Mouse (Mus musculus): ENCODE measurements around the gene Supt4a. TPM values are rescaled to one million over a fixed set of nuclear protein-coding genes. Genes with fewer than 3 reads are reported as not detected.

The Supt4a gene
- polyA plus RNA-seq, 1 experiment from 2014 or later, result 163 TPM

DNA sequence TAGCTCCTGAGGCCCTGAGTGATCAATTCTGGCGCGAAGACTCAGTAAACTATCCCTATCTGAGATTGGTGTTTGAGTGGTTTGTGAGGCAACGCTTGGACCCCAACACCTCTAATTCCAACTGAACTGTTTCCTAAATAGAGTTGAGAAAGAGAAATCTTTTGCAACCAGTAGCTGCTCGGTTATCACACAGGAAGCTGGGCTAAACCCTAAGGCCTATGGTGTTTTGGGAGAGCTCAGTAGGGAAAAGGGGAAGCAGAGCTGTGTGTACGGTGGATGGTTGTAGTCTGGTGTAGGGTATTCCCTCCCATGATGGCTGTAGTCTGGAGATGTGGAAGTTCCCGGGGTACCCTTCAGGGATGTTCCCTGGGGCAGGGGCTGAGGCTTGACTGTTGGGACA lies 52.7 kb downstream of the Supt4a start:
- no peak overlapping the region for H3K4me2 ChIP-seq (ENCODE audit: low read length)
- H3K36me3 ChIP-seq (ENCODE audit: control insufficient read depth, insufficient read depth, low read length), result peaks cover 4% of the 10 kb centered on the region
- no peak for DNase-seq
- H3K9ac ChIP-seq (replicated peaks; ENCODE audit: low read length), result no peak overlapping the region
- H3K27ac ChIP-seq (replicated peaks; ENCODE audit: low read depth, low read length), result no peak overlapping the region
- ATAC-seq (ENCODE audit: low FRiP score, low TSS enrichment), result no peak
- no peaks in the 10 kb centered on the region for H3K27me3 ChIP-seq (ENCODE audit: control insufficient read depth, insufficient read depth, low read length)
- H3K4me1 ChIP-seq (ENCODE audit: control insufficient read depth, insufficient read depth, low read length), result no peaks in the 10 kb centered on the region
- no peaks in the 10 kb centered on the region for H3K9me3 ChIP-seq (ENCODE audit: control insufficient read depth, low read length)
- H3K4me3 ChIP-seq (replicated peaks; ENCODE audit: low read depth, low read length), result no peak overlapping the region
- 92% methylated on average over 6 of the region's 6 CpGs for WGBS

MicroRNAs encoded within 50 kb of the gene (microRNA counts, 519-probe panel; counts per million panel counts)
- microRNA mmu-miR-142-3p, result 4,409 counts per million, percentile 33 among the panel's probes with 10 or more counts
- not detected for microRNA mmu-miR-142-5p

Small RNAs within 50 kb of the gene (microRNA-seq; reads per million reads assigned to microRNA genes)
- not detected for gene Mir142
- not detected for gene Mir142b

Other genes starting within 250 kb of the Supt4a start
- not detected in 2 replicates for gene Gm11492, start 170.9 kb upstream of the Supt4a start, polyA plus RNA-seq (2014; fragmentation: Nextera tagmentation; extraction: Ambion mirVana)
- 20.0 and 21.5 TPM in 2 replicates for gene Sept4, start 168.6 kb upstream of the Supt4a start, polyA plus RNA-seq (2014; fragmentation: Nextera tagmentation; extraction: Ambion mirVana)
- gene Mtmr4, start 145.4 kb upstream of the Supt4a start, polyA plus RNA-seq (2014; fragmentation: Nextera tagmentation; extraction: Ambion mirVana), result 54.1 and 75.1 TPM in 2 replicates
- 0.37 and 0.46 TPM in 2 replicates for gene Hsf5, start 120.4 kb upstream of the Supt4a start, polyA plus RNA-seq (2014; fragmentation: Nextera tagmentation; extraction: Ambion mirVana)
- gene Rnf43, start 74.8 kb upstream of the Supt4a start, polyA plus RNA-seq (2014; fragmentation: Nextera tagmentation; extraction: Ambion mirVana), result 0.28 and 0.78 TPM in 2 replicates
- 54.5 and 63.4 TPM in 2 replicates for gene Tspoap1, start 23.0 kb downstream of the Supt4a start, polyA plus RNA-seq (2014; fragmentation: Nextera tagmentation; extraction: Ambion mirVana)
- gene Mpo, start 56.0 kb downstream of the Supt4a start, polyA plus RNA-seq (2014; fragmentation: Nextera tagmentation; extraction: Ambion mirVana), result 0.47 TPM in 1 of 2 replicates, not detected in the other
- gene Lpo, start 90.7 kb downstream of the Supt4a start, polyA plus RNA-seq (2014; fragmentation: Nextera tagmentation; extraction: Ambion mirVana), result 1.3 and 1.7 TPM in 2 replicates
- gene Mks1, start 115.7 kb downstream of the Supt4a start, polyA plus RNA-seq (2014; fragmentation: Nextera tagmentation; extraction: Ambion mirVana), result 9.8 and 12.6 TPM in 2 replicates
- 0.22 TPM in 1 of 2 replicates, not detected in the other for gene Epx, start 138.0 kb downstream of the Supt4a start, polyA plus RNA-seq (2014; fragmentation: Nextera tagmentation; extraction: Ambion mirVana)
- not detected in 2 replicates for gene Olfr462, start 154.7 kb downstream of the Supt4a start, polyA plus RNA-seq (2014; fragmentation: Nextera tagmentation; extraction: Ambion mirVana)
- gene Olfr463, start 159.8 kb downstream of the Supt4a start, polyA plus RNA-seq (2014; fragmentation: Nextera tagmentation; extraction: Ambion mirVana), result not detected in 2 replicates
- 0.18 and 0.26 TPM in 2 replicates for gene Olfr464, start 183.4 kb downstream of the Supt4a start, polyA plus RNA-seq (2014; fragmentation: Nextera tagmentation; extraction: Ambion mirVana)
- 28.3 and 46.5 TPM in 2 replicates for gene Dynll2, start 250.0 kb downstream of the Supt4a start, polyA plus RNA-seq (2014; fragmentation: Nextera tagmentation; extraction: Ambion mirVana)